Mouse (Mus musculus) MEL (cell line): ENCODE results near the gene Gli3. TPM values are rescaled to one million over a fixed set of nuclear protein-coding genes. Genes with fewer than 3 reads are reported as not detected.

Source experiments
- DNase-seq: peaks from one replicate; pipeline ENCODE4 v3.0.0; 2011; ENCODE audit warnings: low read depth, low spot score
- H3K27ac ChIP-seq: 2 replicates; pipeline ENCODE4 v1.5.1; 2012; ENCODE audit warnings: low read depth, mild to moderate bottlenecking, control low read depth, low read length, moderate library complexity; ENCODE audit not compliant: control insufficient read depth
- H3K27me3 ChIP-seq, 2 experiments: fragments of 150-350 bp in 1 of 2; sonication (generic) in 1 of 2; 2 replicates each; pipeline ENCODE4 v1.6.1; 2012; ENCODE audit warnings: low read length in 2 of 2, mild to moderate bottlenecking in 2 of 2, improper control_type of control experiment in 1 of 2, moderate library complexity in 1 of 2; ENCODE audit not compliant: insufficient read depth in 2 of 2, control insufficient read depth in 1 of 2
- H3K36me3 ChIP-seq, 2 experiments: 2 replicates each; pipeline ENCODE4 v1.6.1; 2012 to 2014; ENCODE audit warnings: low read length in 2 of 2, improper control_type of control experiment in 1 of 2, inconsistent platforms in 1 of 2, mild to moderate bottlenecking in 1 of 2; ENCODE audit not compliant: insufficient read depth in 2 of 2, control insufficient read depth in 1 of 2
- H3K4me1 ChIP-seq, 2 experiments: fragments of 150-350 bp in 1 of 2; sonication (generic) in 1 of 2; 2 replicates each; pipeline ENCODE4 v1.6.1; 2012; ENCODE audit warnings: low read length in 2 of 2, improper control_type of control experiment in 1 of 2, mild to moderate bottlenecking in 1 of 2; ENCODE audit not compliant: insufficient read depth in 2 of 2, control insufficient read depth in 1 of 2
- H3K4me3 ChIP-seq, 2 experiments: fragments of 150-350 bp in 1 of 2; sonication (generic) in 1 of 2; 2 replicates each; pipeline ENCODE4 v1.5.1; 2012; ENCODE audit warnings: low read depth in 2 of 2, low read length in 2 of 2, mild to moderate bottlenecking in 2 of 2, moderate library complexity in 2 of 2, control low read depth in 1 of 2, improper control_type of control experiment in 1 of 2; ENCODE audit not compliant: control insufficient read depth in 1 of 2, insufficient read depth in 1 of 2
- H3K79me2 ChIP-seq: 2 replicates; pipeline ENCODE4 v1.6.1; 2012; ENCODE audit warnings: mild to moderate bottlenecking, low read length, moderate library complexity; ENCODE audit not compliant: control insufficient read depth, poor library complexity, insufficient read depth
- H3K9ac ChIP-seq: 2 replicates; pipeline ENCODE4 v1.6.1; 2012; ENCODE audit warnings: low read depth, mild to moderate bottlenecking, control low read depth, low read length, moderate library complexity; ENCODE audit not compliant: control insufficient read depth, poor library complexity, severe bottlenecking
- H3K9me3 ChIP-seq: fragments of 150-350 bp; sonication (generic); replicated peaks from 2 replicates; pipeline ENCODE4 v1.6.1; 2012; ENCODE audit warnings: mild to moderate bottlenecking, low read length, improper control_type of control experiment, moderate library complexity; ENCODE audit not compliant: insufficient read depth
- CHD2 ChIP-seq: IDR thresholded peaks from 2 replicates; pipeline ENCODE4 v1.6.1; 2011; ENCODE audit warnings: low read length, improper control_type of control experiment
- EP300 ChIP-seq, 2 experiments: IDR thresholded peaks; 2 replicates each; pipeline ENCODE4 v1.6.1; 2011; ENCODE audit warnings: improper control_type of control experiment in 2 of 2, low read length in 2 of 2, low read depth in 1 of 2, mild to moderate bottlenecking in 1 of 2
- GABPA ChIP-seq: IDR thresholded peaks from 2 replicates; pipeline ENCODE4 v1.6.1; 2012; ENCODE audit warnings: low read depth, mild to moderate bottlenecking, inconsistent platforms, low read length, improper control_type of control experiment, moderate library complexity
- GATA1 ChIP-seq: IDR thresholded peaks from 2 replicates; pipeline ENCODE4 v1.6.1; 2011; ENCODE audit warnings: low read depth, low read length, improper control_type of control experiment
- HCFC1 ChIP-seq: IDR thresholded peaks from 2 replicates; pipeline ENCODE4 v1.6.1; 2012; ENCODE audit warnings: low read depth, mild to moderate bottlenecking, inconsistent platforms, low read length, improper control_type of control experiment, moderate library complexity
- MAFK ChIP-seq: IDR thresholded peaks from 2 replicates; pipeline ENCODE4 v1.6.1; 2011; ENCODE audit warnings: low read depth, mild to moderate bottlenecking, low read length, improper control_type of control experiment, borderline replicate concordance
- MAX ChIP-seq: IDR thresholded peaks from 2 replicates; pipeline ENCODE4 v1.6.1; 2011; ENCODE audit warnings: low read length, improper control_type of control experiment
- MAZ ChIP-seq: IDR thresholded peaks from 2 replicates; pipeline ENCODE4 v1.6.1; 2012; ENCODE audit warnings: low read depth, mild to moderate bottlenecking, inconsistent platforms, low read length, improper control_type of control experiment
- MYC ChIP-seq: IDR thresholded peaks from 2 replicates; pipeline ENCODE4 v1.6.1; 2011; ENCODE audit warnings: low read depth, mild to moderate bottlenecking, low read length, improper control_type of control experiment, moderate library complexity
- NRF1 ChIP-seq: IDR thresholded peaks from 2 replicates; pipeline ENCODE4 v1.6.1; 2014; ENCODE audit warnings: low read depth, mild to moderate bottlenecking, inconsistent platforms, low read length, improper control_type of control experiment, moderate library complexity; ENCODE audit not compliant: poor library complexity, insufficient read depth, severe bottlenecking
- POLR2AphosphoS5 ChIP-seq: IDR thresholded peaks from 2 replicates; pipeline ENCODE4 v1.6.1; 2012; ENCODE audit warnings: low read depth, borderline replicate concordance, mild to moderate bottlenecking, inconsistent platforms, low read length, moderate library complexity, mixed read lengths
- RCOR1 ChIP-seq: IDR thresholded peaks from 2 replicates; pipeline ENCODE4 v1.6.1; 2012; ENCODE audit warnings: low read depth, mild to moderate bottlenecking, inconsistent platforms, low read length, improper control_type of control experiment
- TBP ChIP-seq: IDR thresholded peaks from 2 replicates; pipeline ENCODE4 v1.8.0; 2011; ENCODE audit warnings: low read depth, low read length, improper control_type of control experiment
- USF2 ChIP-seq, 2 experiments: IDR thresholded peaks; 2 replicates each; pipeline ENCODE4 v1.6.1; 2011 to 2012; ENCODE audit warnings: improper control_type of control experiment in 2 of 2, low read length in 2 of 2, borderline replicate concordance in 1 of 2, inconsistent platforms in 1 of 2, low read depth in 1 of 2, mild to moderate bottlenecking in 1 of 2; ENCODE audit not compliant: insufficient read depth in 1 of 2
- ZKSCAN1 ChIP-seq: IDR thresholded peaks from 2 replicates; pipeline ENCODE4 v1.6.1; 2012; ENCODE audit warnings: low read depth, mild to moderate bottlenecking, inconsistent platforms, low read length, improper control_type of control experiment, moderate library complexity
- ZNF384 ChIP-seq: IDR thresholded peaks from 2 replicates; pipeline ENCODE4 v1.6.1; 2012; ENCODE audit warnings: low read depth, mild to moderate bottlenecking, inconsistent platforms, low read length, improper control_type of control experiment
- polyA plus RNA-seq, 2 experiments: library from polyadenylated mRNA; stranded (reverse) in 1 of 2; unstranded in 1 of 2; fragments of >175 nt in 1 of 2; fragments of >200 nt in 1 of 2; gene quantifications; 2 replicates each; pipeline versions ENCODE4 v1.2.1 to v1.2.4; 2012; ENCODE audit warnings: low replicate concordance in 2 of 2, low read depth in 1 of 2; ENCODE audit not compliant: insufficient read length in 2 of 2, insufficient read depth in 1 of 2, missing spikeins in 1 of 2
- total RNA-seq: library from RNA; depleted of rRNA; stranded (reverse); fragments of 300-350 nt; gene quantifications from 2 replicates; pipeline ENCODE4 v1.2.3, GENCODE M21; 2012

The Gli3 gene
- total and polyA plus RNA-seq, 3 experiments = not detected

GRCm38 (mm10) chr13:15675480-15675879 is 212.4 kb downstream of the Gli3 start:
- DNase-seq = no peak
- no peaks in the 10 kb centered on the region for H3K9me3 ChIP-seq
- no peaks in the 10 kb centered on the region for H3K27me3 ChIP-seq
- H3K79me2 ChIP-seq = no peaks in the 10 kb centered on the region
- H3K4me3 ChIP-seq = no peak overlapping the region
- no peak overlapping the region for H3K27ac ChIP-seq
- H3K36me3 ChIP-seq = no peaks in the 10 kb centered on the region
- no peak overlapping the region for H3K9ac ChIP-seq
- TF ChIP-seq MAX = no peak
- no peak for TF ChIP-seq ZNF384
- no peak for TF ChIP-seq HCFC1
- TF ChIP-seq TBP = no peak
- no peak for TF ChIP-seq EP300 (IDR thresholded peaks at IDR 0.05; ENCODE audit: low read depth in 1 of 2, low read length in 2 of 2)
- no peak for TF ChIP-seq POLR2AphosphoS5
- TF ChIP-seq MAZ = no peak
- TF ChIP-seq GABPA = no peak
- no peaks in the 10 kb centered on the region for H3K4me1 ChIP-seq

DNA sequence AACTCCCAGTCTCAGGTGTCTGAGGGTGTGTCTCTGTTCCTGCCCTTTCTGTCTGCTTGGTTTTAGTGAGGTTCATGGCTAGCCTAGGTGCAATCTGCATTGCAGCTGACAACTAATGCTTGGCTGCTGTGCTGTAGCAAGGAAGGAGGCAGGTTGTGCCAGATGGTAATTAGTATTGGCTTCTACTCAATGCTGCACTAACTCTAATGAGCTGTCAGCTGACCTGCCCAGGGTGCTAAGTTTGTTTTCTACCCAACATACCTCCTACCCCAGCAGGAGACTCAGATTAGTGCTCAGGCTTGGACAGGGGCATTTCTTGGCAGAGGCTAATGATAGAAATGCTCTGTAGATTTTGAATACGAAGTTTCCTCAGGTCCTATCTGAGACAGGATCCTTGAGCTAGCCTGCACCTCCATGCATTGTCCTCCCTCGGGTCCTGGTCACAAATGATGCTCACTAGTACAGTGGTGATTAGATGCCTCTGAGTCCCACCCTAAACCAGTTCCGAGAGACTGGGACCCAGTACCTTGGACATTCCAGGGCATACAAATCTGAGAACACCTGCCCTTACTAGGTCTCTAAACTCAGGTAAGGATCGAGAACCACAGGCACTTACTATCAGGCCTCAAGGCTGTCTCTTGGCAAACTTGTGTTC is 214.2 kb downstream of the Gli3 start:
- Histone ChIP-seq H3K79me2 (no peaks in the 10 kb centered on the region), H3K9ac (no peak overlapping the region), H3K4me1 (no peaks in the 10 kb centered on the region), H3K27ac (no peak overlapping the region), H3K27me3 (no peaks in the 10 kb centered on the region), H3K36me3 (no peaks in the 10 kb centered on the region), H3K4me3 (no peak overlapping the region), H3K9me3 (no peaks in the 10 kb centered on the region)
- DNase-seq = no peak
- no peak for TF ChIP-seq GATA1

GRCm38 (mm10) chr13:15681530-15681929 is 218.5 kb downstream of the Gli3 start:
- H3K27ac ChIP-seq = no peak overlapping the region
- no peaks in the 10 kb centered on the region for H3K4me1 ChIP-seq
- H3K79me2 ChIP-seq = no peaks in the 10 kb centered on the region
- TF ChIP-seq CHD2 (no peak), HCFC1 (no peak), USF2 (IDR thresholded peaks at IDR 0.05; ENCODE audit: borderline replicate concordance in 1 of 2, insufficient read depth in 1 of 2, low read depth in 1 of 2, low read length in 2 of 2) (no peak), NRF1 (no peak), ZKSCAN1 (no peak), MYC (no peak), GATA1 (no peak), ZNF384 (no peak), RCOR1 (no peak), MAFK (no peak)
- no peak overlapping the region for H3K4me3 ChIP-seq
- H3K9ac ChIP-seq = no peak overlapping the region
- no peaks in the 10 kb centered on the region for H3K36me3 ChIP-seq
- H3K9me3 ChIP-seq = no peaks in the 10 kb centered on the region
- DNase-seq = no peak
- H3K27me3 ChIP-seq = no peaks in the 10 kb centered on the region
